Mouse (Mus musculus): ENCODE measurements around the gene Atp1b2. TPM values are rescaled to one million over a fixed set of nuclear protein-coding genes. Genes with fewer than 3 reads are reported as not detected.

The Atp1b2 gene
- polyA plus RNA-seq, 1 experiment from 2014 or later, result 6.9 TPM

GRCm38 (mm10) chr11:69580572-69581146 is 25.1 kb downstream of the Atp1b2 start:
- peak overlapping the region; percentile 84 for H3K4me3 ChIP-seq (ENCODE audit: low read depth, low read length)
- peak overlapping the region; percentile 76 for H3K9ac ChIP-seq
- H3K27me3 ChIP-seq (ENCODE audit: insufficient read depth, low read length), result no peaks in the 10 kb centered on the region
- no peaks in the 10 kb centered on the region for H3K9me3 ChIP-seq (ENCODE audit: low read depth, low read length)
- TF ChIP-seq CTCF (IDR thresholded peaks at IDR 0.05; ENCODE audit: low read depth), result no peak
- DNase-seq, result peak; percentile 34
- under 1% methylated on average over 25 of the region's 25 CpGs for WGBS
- peaks cover 11% of the 10 kb centered on the region for H3K4me1 ChIP-seq (ENCODE audit: insufficient read depth)
- peak; percentile 4; the same call in 1 of the 2 replicates for ATAC-seq (ENCODE audit: insufficient read depth)
- peak overlapping the region; percentile 91 for H3K27ac ChIP-seq (ENCODE audit: low read depth)
- H3K36me3 ChIP-seq (ENCODE audit: insufficient read depth), result peaks cover 29% of the 10 kb centered on the region
- peak overlapping the region; percentile 63 for H3K4me2 ChIP-seq

GRCm38 (mm10) chr11:69580091-69580514 is 25.6 kb downstream of the Atp1b2 start, which contains the start of the genes Wrap53 and Trp53:
Gene Wrap53, minus strand, starts transcription at chr11:69580255.
Gene Trp53, plus strand, starts transcription at chr11:69580359.
- H3K4me3 ChIP-seq (ENCODE audit: low read depth, low read length), result peak within 1 kb of the TSS; percentile 84
- DNase-seq, result peak; percentile 97
- peaks cover 31% of the 10 kb centered on the region for H3K36me3 ChIP-seq (ENCODE audit: insufficient read depth)
- peak within 1 kb of the TSS; percentile 92 for H3K4me2 ChIP-seq
- H3K9me3 ChIP-seq (ENCODE audit: low read depth, low read length), result no peaks in the 10 kb centered on the region
- no peaks in the 10 kb centered on the region for H3K27me3 ChIP-seq (ENCODE audit: insufficient read depth, low read length)
- H3K4me1 ChIP-seq (ENCODE audit: insufficient read depth), result peaks cover 11% of the 10 kb centered on the region
- TF ChIP-seq CTCF (IDR thresholded peaks at IDR 0.05; ENCODE audit: low read depth), result no peak
- peak within 1 kb of the TSS; percentile 85 for H3K9ac ChIP-seq
- H3K27ac ChIP-seq (ENCODE audit: low read depth), result peak within 1 kb of the TSS; percentile 91
- under 1% methylated on average over 13 of the region's 13 CpGs for WGBS
- ATAC-seq (ENCODE audit: insufficient read depth), result peak; percentile 58

GRCm38 (mm10) chr11:69579128-69580017 is 26.4 kb downstream of the Atp1b2 start:
- peak overlapping the region; percentile 91 for H3K27ac ChIP-seq (ENCODE audit: low read depth)
- no peaks in the 10 kb centered on the region for H3K27me3 ChIP-seq (ENCODE audit: insufficient read depth, low read length)
- WGBS, result 2% methylated on average over 39 of the region's 39 CpGs
- H3K4me3 ChIP-seq (ENCODE audit: low read depth, low read length), result peak overlapping the region; percentile 84
- ATAC-seq (ENCODE audit: insufficient read depth) (peak; percentile 91), DNase-seq (peak; percentile 99)
- H3K9me3 ChIP-seq (ENCODE audit: low read depth, low read length), result no peaks in the 10 kb centered on the region
- H3K4me2 ChIP-seq, result peak overlapping the region; percentile 92
- H3K4me1 ChIP-seq (ENCODE audit: insufficient read depth), result peaks cover 11% of the 10 kb centered on the region
- H3K9ac ChIP-seq, result peak overlapping the region; percentile 85
- peak; percentile 100 for TF ChIP-seq CTCF (IDR thresholded peaks at IDR 0.05; ENCODE audit: low read depth)
- H3K36me3 ChIP-seq (ENCODE audit: insufficient read depth), result peaks cover 31% of the 10 kb centered on the region

- peak overlapping the region; percentile 79 for H3K27ac ChIP-seq (ENCODE audit: low read depth)
- peak overlapping the region; percentile 84 for H3K4me3 ChIP-seq (ENCODE audit: low read depth, low read length)
- no peak for TF ChIP-seq CTCF (IDR thresholded peaks at IDR 0.05; ENCODE audit: low read depth)
- 9% methylated on average over 15 of the region's 15 CpGs for WGBS
- H3K36me3 ChIP-seq (ENCODE audit: insufficient read depth), result peaks cover 31% of the 10 kb centered on the region
- H3K4me1 ChIP-seq (ENCODE audit: insufficient read depth), result peaks cover 11% of the 10 kb centered on the region
- H3K27me3 ChIP-seq (ENCODE audit: insufficient read depth, low read length), result no peaks in the 10 kb centered on the region
- H3K9me3 ChIP-seq (ENCODE audit: low read depth, low read length), result no peaks in the 10 kb centered on the region
- H3K9ac ChIP-seq, result peak overlapping the region; percentile 85
- no peak for ATAC-seq (ENCODE audit: insufficient read depth)
- peak overlapping the region; percentile 92 for H3K4me2 ChIP-seq
- no peak for DNase-seq
Measured at GRCm38 (mm10) chr11:69578301-69578700, 27.4 kb downstream of the Atp1b2 start.

GRCm38 (mm10) chr11:69576307-69576706 is 29.4 kb downstream of the Atp1b2 start:
- H3K36me3 ChIP-seq (ENCODE audit: insufficient read depth), result peaks cover 32% of the 10 kb centered on the region
- DNase-seq (no peak), ATAC-seq (ENCODE audit: insufficient read depth) (no peak)
- H3K27ac ChIP-seq (ENCODE audit: low read depth), result no peak overlapping the region
- H3K4me1 ChIP-seq (ENCODE audit: insufficient read depth), result peaks cover 7% of the 10 kb centered on the region
- no peaks in the 10 kb centered on the region for H3K9me3 ChIP-seq (ENCODE audit: low read depth, low read length)
- WGBS, result 67% methylated on average over 5 of the region's 5 CpGs
- no peak overlapping the region for H3K4me2 ChIP-seq
- H3K4me3 ChIP-seq (ENCODE audit: low read depth, low read length), result no peak overlapping the region
- TF ChIP-seq CTCF (IDR thresholded peaks at IDR 0.05; ENCODE audit: low read depth), result no peak
- H3K27me3 ChIP-seq (ENCODE audit: insufficient read depth, low read length), result no peaks in the 10 kb centered on the region
- no peak overlapping the region for H3K9ac ChIP-seq

GRCm38 (mm10) chr11:69575220-69575619 is 30.5 kb downstream of the Atp1b2 start:
- Histone ChIP-seq H3K9me3 (ENCODE audit: low read depth, low read length) (no peaks in the 10 kb centered on the region), H3K4me3 (ENCODE audit: low read depth, low read length) (no peak overlapping the region), H3K27ac (ENCODE audit: low read depth) (no peak overlapping the region), H3K27me3 (ENCODE audit: insufficient read depth, low read length) (no peaks in the 10 kb centered on the region), H3K4me1 (ENCODE audit: insufficient read depth) (peaks cover 7% of the 10 kb centered on the region), H3K4me2 (no peak overlapping the region), H3K36me3 (ENCODE audit: insufficient read depth) (peaks cover 42% of the 10 kb centered on the region), H3K9ac (no peak overlapping the region)
- WGBS, result 56% methylated on average over 3 of the region's 3 CpGs
- DNase-seq, result peak; percentile 64
- TF ChIP-seq CTCF (IDR thresholded peaks at IDR 0.05; ENCODE audit: low read depth), result peak; percentile 62
- no peak for ATAC-seq (ENCODE audit: insufficient read depth)

- H3K27ac ChIP-seq (ENCODE audit: low read depth), result no peak overlapping the region
- H3K4me2 ChIP-seq, result no peak overlapping the region
- no peak for TF ChIP-seq CTCF (IDR thresholded peaks at IDR 0.05; ENCODE audit: low read depth)
- H3K36me3 ChIP-seq (ENCODE audit: insufficient read depth), result peaks cover 54% of the 10 kb centered on the region
- H3K4me3 ChIP-seq (ENCODE audit: low read depth, low read length), result no peak overlapping the region
- DNase-seq (peak; percentile 67), ATAC-seq (ENCODE audit: insufficient read depth) (no peak)
- 57% methylated on average over 8 of the region's 8 CpGs for WGBS
- no peaks in the 10 kb centered on the region for H3K4me1 ChIP-seq (ENCODE audit: insufficient read depth)
- H3K9ac ChIP-seq, result no peak overlapping the region
- no peaks in the 10 kb centered on the region for H3K9me3 ChIP-seq (ENCODE audit: low read depth, low read length)
- no peaks in the 10 kb centered on the region for H3K27me3 ChIP-seq (ENCODE audit: insufficient read depth, low read length)
Measured at GRCm38 (mm10) chr11:69565131-69565530, 40.6 kb downstream of the Atp1b2 start.
